Mouse (Mus musculus): ENCODE data around the gene Taar6.

Gene Taar6

DNA sequence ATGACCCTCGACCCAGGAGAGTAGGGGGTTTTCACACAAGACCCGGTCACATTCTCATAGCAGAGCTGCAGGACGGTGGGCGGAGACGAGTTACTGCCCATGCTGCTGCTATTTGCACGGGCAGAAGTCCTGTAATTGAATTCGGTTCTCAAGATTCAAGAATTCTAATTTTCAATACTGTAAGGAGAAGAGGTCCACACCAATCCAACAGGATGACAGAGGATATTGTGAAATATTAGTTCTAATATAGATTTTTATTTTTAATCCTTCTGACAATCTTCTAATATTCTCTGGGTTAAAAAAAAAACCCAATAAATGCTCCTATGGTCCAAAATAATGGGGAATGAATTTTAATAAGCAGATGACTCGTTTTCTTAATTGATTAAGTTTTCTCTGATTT is at the start of gene Taar6:
TSS of gene Taar6 (minus strand) at position 101 of the 400 bp plus-strand sequence.
- no peak for DNase-seq (ENCODE audit: low read depth, low spot score)

- DNase-seq (ENCODE audit: low read depth, low spot score): no peak
Observed at GRCm38 (mm10) chr10:24031347-24031746, 45.9 kb upstream of the Taar6 start.

GRCm38 (mm10) chr10:24026922-24027321 is 41.5 kb upstream of the Taar6 start, which contains the start of gene Taar7d:
Gene Taar7d, plus strand, starts transcription at chr10:24027222.
- no peak for DNase-seq (ENCODE audit: low read depth, low spot score)

DNA sequence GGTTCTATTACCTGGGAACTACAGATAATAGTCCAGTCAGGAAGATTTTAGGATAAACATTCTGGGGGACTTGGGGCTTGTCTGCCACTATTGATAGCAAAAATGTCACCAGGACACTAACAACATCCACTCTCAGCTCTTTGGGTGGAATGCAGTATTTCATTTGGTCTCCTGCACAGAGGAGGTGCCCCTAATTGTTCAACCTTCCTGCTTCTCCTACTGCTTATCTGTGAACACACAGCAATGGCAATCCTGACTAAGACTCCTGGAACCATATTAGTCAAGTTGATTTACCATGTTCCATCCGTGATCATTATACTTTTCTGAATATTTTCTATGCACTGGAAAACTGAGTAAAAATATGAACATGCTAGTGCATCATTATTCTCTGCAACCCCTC is 22.7 kb upstream of the Taar6 start:
- no peak for DNase-seq (ENCODE audit: low read depth, low spot score)

GRCm38 (mm10) chr10:24007034-24007433 is 21.6 kb upstream of the Taar6 start:
- no peak for DNase-seq (ENCODE audit: low read depth, low spot score)

DNA sequence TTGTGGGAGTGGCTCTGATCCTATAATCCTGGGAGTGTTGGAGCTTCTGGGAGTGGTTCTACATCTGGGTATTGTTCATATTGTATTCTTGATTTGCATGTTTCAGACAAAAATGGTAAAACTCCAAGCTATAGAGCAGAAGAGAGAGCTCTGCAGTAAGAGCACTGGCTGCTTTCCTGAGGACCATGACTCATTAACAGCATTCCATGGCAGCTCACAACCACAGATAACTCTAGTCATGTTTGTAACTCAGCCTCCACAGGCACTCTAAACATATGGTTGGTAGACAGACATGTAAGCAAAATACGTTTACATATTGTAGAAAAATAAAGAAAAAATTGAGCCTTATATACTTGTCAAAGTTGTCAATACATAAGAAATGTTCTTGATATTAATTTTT is 21.0 kb upstream of the Taar6 start:
- DNase-seq (ENCODE audit: low read depth, low spot score): no peak

DNA sequence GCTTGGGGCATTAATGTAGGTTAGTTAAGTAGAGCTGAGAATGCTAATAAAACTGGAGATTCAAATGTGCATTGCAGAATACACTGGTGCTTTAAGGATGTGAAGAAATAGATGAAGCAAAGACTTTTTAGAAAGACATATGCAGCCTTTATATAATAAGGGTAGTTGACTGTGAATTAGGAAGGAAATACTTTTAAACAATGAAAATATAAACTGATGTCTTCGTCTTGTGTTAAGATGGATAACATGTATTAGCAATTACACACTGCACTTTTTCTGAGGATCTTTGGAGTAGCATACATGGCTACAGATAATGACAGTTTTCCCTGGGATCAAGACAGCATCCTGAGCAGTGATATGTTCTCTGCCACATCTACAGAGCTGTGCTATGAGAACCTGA is 14.2 kb upstream of the Taar6 start, which contains the start of gene Taar7b:
TSS of gene Taar7b (plus strand) at position 301 of the 400 bp plus-strand sequence.
- DNase-seq (ENCODE audit: low read depth, low spot score): no peak

DNA sequence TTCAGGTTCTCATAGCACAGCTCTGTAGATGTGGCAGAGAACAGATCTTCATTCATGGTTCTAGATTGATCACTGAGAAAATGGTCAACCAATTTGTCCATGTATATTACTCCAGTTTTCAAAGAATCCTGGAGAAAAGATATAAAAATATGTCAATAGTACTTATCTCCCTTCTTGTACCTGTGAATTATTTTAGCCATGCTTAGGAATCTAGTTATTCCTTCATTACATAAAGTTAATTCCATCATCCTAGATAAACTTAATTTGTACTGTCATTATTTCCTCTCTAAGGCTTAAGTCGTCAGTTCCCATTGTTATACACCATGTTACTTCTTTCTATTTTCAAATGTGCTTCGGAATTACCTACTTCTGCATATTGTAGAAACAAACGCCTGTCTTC is 7.9 kb upstream of the Taar6 start, which contains the start of gene Taar7a:
TSS of gene Taar7a (minus strand) at position 101 of the 400 bp plus-strand sequence.
- no peak for DNase-seq (ENCODE audit: low read depth, low spot score)

DNA sequence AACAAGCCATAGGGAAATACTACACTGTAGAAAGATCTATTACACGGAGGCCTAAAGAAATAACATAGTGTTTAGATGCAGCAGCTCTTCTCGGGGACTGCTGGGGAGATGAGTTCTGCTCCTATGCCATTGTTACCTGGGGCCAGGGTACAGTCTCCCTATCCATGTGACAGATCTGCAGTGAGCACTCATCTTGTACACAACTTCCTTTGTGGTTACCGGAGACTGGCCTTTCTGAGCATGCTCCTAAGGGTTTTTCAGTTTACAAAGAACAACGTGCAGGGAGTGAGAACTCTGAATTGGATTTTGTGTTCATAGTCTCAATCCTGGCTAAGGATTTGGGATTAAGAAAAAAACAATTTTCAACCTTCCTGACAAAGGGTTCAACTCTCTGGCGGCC is 973 bp upstream of the Taar6 start:
- no peak for DNase-seq (ENCODE audit: low read depth, low spot score)

GRCm38 (mm10) chr10:23978901-23979705 is 6.3 kb downstream of the Taar6 start:
- DNase-seq (ENCODE audit: low read depth, low spot score): peak; percentile 78

GRCm38 (mm10) chr10:23977958-23978357 is 7.5 kb downstream of the Taar6 start:
- no peak for DNase-seq (ENCODE audit: low read depth, low spot score)

DNA sequence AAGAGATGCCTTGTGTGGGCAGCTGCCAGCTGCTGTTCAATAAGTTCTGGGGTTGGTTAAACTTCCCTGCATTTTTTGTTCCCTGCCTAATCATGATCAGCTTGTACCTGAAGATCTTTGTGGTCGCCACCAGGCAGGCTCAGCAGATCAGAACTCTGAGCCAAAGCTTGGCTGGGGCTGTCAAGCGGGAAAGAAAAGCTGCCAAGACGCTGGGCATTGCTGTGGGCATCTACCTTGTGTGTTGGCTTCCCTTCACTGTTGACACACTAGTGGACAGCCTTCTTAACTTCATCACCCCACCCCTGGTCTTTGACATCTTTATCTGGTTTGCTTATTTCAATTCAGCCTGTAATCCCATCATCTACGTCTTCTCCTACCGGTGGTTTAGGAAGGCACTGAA is 14.2 kb downstream of the Taar6 start:
- DNase-seq (ENCODE audit: low read depth, low spot score): no peak

DNA sequence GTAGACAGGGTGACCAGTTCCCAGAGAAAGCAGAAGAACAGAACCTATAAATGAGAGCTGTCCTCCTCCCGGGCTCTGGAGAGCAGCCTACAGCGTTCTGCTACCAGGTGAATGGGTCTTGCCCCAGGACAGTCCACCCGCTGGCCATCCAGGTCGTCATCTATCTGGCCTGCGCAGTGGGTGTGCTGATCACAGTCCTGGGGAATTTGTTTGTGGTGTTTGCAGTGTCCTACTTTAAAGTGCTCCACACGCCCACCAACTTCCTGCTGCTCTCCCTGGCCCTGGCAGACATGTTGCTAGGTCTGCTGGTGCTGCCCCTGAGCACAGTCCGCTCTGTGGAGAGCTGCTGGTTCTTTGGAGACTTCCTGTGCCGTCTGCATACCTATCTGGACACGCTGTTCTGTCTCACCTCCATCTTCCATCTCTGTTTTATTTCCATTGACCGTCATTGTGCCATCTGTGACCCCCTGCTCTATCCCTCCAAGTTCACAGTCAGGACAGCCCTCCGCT is 14.7 kb downstream of the Taar6 start, which contains the start of gene Taar5:
TSS of gene Taar5 (plus strand) at position 51 of the 510 bp plus-strand sequence.
- DNase-seq (ENCODE audit: low read depth, low spot score): no peak

- no peak for DNase-seq (ENCODE audit: low read depth, low spot score)
Observed at GRCm38 (mm10) chr10:23964921-23965610, 20.4 kb downstream of the Taar6 start.

GRCm38 (mm10) chr10:23963444-23963843 is 22.0 kb downstream of the Taar6 start:
- DNase-seq (ENCODE audit: low read depth, low spot score): no peak

- DNase-seq (ENCODE audit: low read depth, low spot score): no peak
Observed at GRCm38 (mm10) chr10:23960444-23960915, 25.0 kb downstream of the Taar6 start, which contains the start of gene Taar4. Gene Taar4, plus strand, starts transcription at chr10:23960494.

DNA sequence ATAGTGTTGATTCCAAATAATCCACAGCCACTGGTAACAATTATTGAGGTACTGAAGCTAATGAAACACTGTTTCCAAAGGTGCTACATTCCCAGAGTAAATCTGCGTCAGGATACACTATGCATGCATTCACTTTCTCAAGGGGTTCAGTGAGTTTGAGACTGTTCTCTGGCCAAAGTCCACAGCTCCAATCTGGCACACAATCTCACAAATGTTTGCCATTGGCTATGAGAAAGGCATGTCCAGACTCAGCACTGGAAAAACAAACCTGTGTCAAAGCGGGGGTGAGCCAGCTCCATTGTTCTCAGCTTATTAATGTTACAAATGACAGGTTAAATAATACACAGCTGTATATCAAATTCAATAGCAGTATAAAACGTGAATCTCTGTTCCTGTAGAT is 26.4 kb downstream of the Taar6 start:
- DNase-seq (ENCODE audit: low read depth, low spot score): no peak

DNA sequence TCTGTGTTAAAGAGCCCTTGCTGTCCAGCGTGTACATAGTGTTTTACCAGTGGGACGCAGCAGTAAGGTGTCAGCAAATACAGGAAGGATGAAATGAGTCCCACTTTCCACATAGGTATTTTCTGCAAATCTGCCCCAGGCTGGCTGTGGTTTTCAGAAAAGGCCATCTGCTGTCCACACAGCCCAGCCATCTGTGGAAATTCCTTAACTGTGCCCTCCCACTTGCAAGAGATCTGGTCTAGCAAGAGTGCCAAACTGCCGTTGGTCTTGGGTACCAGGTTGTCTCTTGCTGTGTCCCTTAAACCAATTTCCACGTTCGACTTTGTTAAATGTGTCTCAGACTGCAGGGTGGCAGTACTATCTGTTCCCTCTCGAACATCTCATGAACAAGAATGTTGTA is 33.7 kb downstream of the Taar6 start:
- DNase-seq (ENCODE audit: low read depth, low spot score): no peak

- no peak for DNase-seq (ENCODE audit: low read depth, low spot score)
Observed at GRCm38 (mm10) chr10:23949508-23950005, 35.9 kb downstream of the Taar6 start, which contains the start of gene Taar3. Gene Taar3, plus strand, starts transcription at chr10:23949558.

GRCm38 (mm10) chr10:23948026-23948425 is 37.4 kb downstream of the Taar6 start:
- DNase-seq (ENCODE audit: low read depth, low spot score): no peak

GRCm38 (mm10) chr10:23942465-23942864 is 43.0 kb downstream of the Taar6 start:
- DNase-seq (ENCODE audit: low read depth, low spot score): no peak

DNA sequence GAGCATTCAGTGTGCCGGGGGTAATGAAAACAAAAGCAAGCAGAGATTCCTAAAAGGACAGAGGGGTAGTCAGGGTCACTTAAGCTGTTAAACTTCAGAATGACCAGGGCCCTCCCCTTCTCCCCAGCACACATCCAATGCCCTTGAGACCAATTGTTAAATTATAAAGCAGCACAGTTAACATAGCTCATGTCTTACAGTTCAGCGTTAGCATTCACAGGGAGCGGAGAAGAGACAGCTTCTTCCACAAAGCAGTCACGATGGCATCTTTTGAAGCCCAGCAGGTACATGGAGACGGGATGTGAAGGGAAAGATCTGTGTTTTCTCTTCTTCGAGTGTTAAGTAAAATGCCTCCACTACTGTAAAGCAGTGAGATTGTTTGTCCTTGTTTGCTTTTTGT is 47.1 kb downstream of the Taar6 start, which contains the start of gene Taar2:
TSS of gene Taar2 (plus strand) at position 261 of the 400 bp plus-strand sequence.
- DNase-seq (ENCODE audit: low read depth, low spot score): no peak

Measured in forelimb bud, embryonic 11.5 days (tissue).